Mouse (Mus musculus): ENCODE results near the gene Nek6. TPM values are rescaled to one million over a fixed set of nuclear protein-coding genes. Genes with fewer than 3 reads are reported as not detected.

The Nek6 gene
- polyA plus RNA-seq, 1 experiment from 2014 or later: 68.8 TPM

DNA sequence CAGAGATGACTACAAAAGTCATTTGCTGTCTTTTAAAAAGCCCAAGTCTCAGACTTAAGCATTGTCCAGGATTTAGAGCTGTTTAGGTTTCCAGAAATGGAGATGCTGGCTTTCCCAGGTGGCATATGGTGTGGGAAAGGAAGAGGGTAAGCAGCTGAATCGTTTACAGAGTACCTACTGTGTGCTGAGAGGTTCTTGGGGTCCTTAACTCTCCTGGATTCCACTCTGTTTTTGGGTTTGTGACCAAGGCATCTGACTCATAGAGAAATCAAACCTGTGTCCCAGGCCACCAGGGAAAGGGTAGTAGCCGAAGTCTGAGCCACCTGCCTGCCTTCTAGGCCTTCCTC is 1.7 kb downstream of the Nek6 start:
- Histone ChIP-seq H3K36me3 (peaks cover 5% of the 10 kb centered on the region), H3K4me3 (peak overlapping the region; percentile 85), H3K4me1 (replicated peaks) (peaks cover 58% of the 10 kb centered on the region), H3K27me3 (ENCODE audit: insufficient read depth, poor library complexity, severe bottlenecking) (no peaks in the 10 kb centered on the region), H3K9me3 (no peaks in the 10 kb centered on the region), H3K27ac (peak overlapping the region; percentile 98)
- WGBS: 70% methylated on average over 2 of the region's 2 CpGs
- DNase-seq (ENCODE audit: low spot score): no peak

DNA sequence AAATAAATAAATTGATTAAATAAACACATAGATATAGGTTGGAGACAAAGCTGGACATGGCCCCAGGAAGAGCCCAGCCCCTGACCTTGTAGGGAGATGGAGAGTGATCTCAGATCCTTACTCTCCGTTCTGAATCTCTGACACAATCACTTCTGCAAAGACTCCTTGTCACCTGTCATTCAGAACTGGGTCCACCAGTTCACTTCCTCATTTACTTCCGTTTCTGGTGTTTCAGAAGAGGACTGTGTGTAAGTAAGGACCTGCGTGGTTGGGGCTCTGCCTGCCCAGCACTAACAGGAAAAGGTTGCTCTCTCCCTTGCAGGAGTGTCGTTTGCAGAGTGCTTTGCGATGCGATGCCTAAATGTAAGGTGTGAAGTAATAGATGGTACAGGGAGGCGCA is 3.0 kb downstream of the Nek6 start:
- DNase-seq (ENCODE audit: low spot score): no peak
- H3K36me3 ChIP-seq: peaks cover 5% of the 10 kb centered on the region
- 84% methylated on average over 7 of the region's 7 CpGs for WGBS
- H3K4me3 ChIP-seq: no peak overlapping the region
- H3K9me3 ChIP-seq: no peaks in the 10 kb centered on the region
- no peaks in the 10 kb centered on the region for H3K27me3 ChIP-seq (ENCODE audit: insufficient read depth, poor library complexity, severe bottlenecking)
- H3K27ac ChIP-seq: no peak overlapping the region
- H3K4me1 ChIP-seq (replicated peaks): peaks cover 58% of the 10 kb centered on the region

DNA sequence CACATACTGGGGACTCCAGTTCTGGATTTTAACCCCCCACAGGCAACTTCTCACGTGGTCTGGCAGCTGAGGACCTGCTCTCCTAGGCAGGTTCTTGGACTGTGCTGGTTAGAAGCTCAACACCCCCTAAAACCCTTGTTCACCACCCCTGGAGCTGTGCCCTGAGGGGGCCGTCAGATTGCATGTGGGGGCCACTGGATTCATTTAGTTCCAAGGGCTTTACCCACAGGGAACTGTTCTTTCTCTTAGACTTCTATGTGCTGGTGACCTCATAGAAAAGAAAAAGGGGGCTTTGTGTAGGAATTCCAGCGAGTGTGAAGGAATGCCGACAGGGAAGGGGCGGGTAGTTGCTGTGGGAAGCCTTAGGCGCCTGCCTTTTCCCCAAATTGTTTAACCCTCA is 4.0 kb downstream of the Nek6 start:
- H3K27me3 ChIP-seq (ENCODE audit: insufficient read depth, poor library complexity, severe bottlenecking): no peaks in the 10 kb centered on the region

DNA sequence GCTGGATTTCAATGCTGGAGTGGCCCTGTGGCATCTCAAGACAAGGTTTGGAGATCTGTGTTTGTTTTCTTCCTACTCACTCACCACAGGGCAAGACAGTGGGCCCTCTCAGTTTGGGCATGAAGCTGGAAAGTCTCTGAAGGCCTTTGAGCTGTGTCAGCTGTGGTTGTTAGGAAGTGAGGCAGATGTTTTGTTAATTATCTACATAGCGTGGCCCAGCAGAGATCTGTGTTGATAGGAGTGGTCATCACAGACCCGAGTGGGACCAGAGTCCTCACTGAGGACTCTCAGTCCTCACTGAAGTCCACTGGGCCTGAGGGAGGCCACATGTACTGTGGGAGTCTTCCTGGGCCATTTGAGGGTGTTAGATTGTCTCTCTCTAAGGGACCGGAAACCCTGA is 5.0 kb downstream of the Nek6 start:
- WGBS: 78% methylated on average over 3 of the region's 3 CpGs
- Histone ChIP-seq H3K4me3 (no peak overlapping the region), H3K36me3 (peaks cover 5% of the 10 kb centered on the region), H3K27me3 (ENCODE audit: insufficient read depth, poor library complexity, severe bottlenecking) (no peaks in the 10 kb centered on the region), H3K27ac (peak overlapping the region; percentile 76; the same call in 1 of the 2 replicates), H3K9me3 (no peaks in the 10 kb centered on the region), H3K4me1 (replicated peaks) (peaks cover 71% of the 10 kb centered on the region)
- DNase-seq (ENCODE audit: low spot score): no peak

More for the DNA sequence above, 4.0 kb downstream of the Nek6 start:
- peaks cover 5% of the 10 kb centered on the region for H3K36me3 ChIP-seq
- peaks cover 62% of the 10 kb centered on the region for H3K4me1 ChIP-seq (replicated peaks)
- no peak overlapping the region for H3K4me3 ChIP-seq
- H3K9me3 ChIP-seq: no peaks in the 10 kb centered on the region
- WGBS: 5% methylated on average over 6 of the region's 6 CpGs
- peak; percentile 31 for DNase-seq (ENCODE audit: low spot score)
- H3K27ac ChIP-seq: peak overlapping the region; percentile 76

DNA sequence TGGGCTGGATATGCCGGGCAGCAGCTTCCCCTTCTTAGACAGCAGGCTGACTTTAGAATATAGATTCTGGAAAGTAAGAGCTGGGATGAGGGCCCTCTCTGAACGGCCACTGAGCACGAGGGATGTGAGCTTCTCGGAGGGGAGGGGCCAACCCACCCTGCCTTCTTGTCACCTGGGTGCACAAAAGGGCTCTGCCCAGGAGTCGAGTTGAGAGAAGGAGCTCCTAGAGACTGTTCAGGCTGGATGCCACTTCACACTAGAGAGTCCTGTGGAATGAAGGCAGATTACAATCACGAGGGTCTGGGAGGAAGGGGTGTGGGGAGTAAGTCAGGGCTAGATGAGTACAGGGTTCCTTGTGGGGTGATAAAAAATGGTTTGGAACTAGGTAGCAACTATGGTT is 5.6 kb downstream of the Nek6 start:
- DNase-seq (ENCODE audit: low spot score): no peak
- Histone ChIP-seq H3K27ac (peak overlapping the region; percentile 76; the same call in 1 of the 2 replicates), H3K4me1 (replicated peaks) (peaks cover 74% of the 10 kb centered on the region), H3K27me3 (ENCODE audit: insufficient read depth, poor library complexity, severe bottlenecking) (no peaks in the 10 kb centered on the region), H3K9me3 (no peaks in the 10 kb centered on the region), H3K36me3 (peaks cover 5% of the 10 kb centered on the region), H3K4me3 (no peak overlapping the region)
- 66% methylated on average over 6 of the region's 6 CpGs for WGBS

DNA sequence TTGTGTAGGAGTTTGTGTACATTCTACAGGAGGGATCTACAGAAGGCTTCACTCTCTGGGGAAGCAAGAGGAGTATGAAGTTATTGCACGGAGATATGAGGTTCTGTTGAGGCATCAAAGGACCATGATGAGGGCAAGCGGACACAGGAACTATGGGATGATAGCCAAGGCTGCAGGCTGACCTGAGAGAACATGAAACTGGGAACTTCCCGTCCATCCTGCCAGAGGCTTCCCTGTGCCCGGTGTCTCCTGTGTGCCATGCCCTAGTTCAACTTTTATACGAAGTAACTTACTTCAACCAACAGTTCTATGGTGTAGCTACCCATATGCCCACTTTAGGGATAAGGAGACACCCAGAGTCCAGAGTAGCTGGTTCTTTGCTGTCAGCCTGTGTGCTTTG is 7.3 kb downstream of the Nek6 start:
- DNase-seq (ENCODE audit: low spot score): no peak
- Histone ChIP-seq H3K4me3 (no peak overlapping the region), H3K4me1 (replicated peaks) (peaks cover 64% of the 10 kb centered on the region), H3K9me3 (no peaks in the 10 kb centered on the region), H3K36me3 (peaks cover 5% of the 10 kb centered on the region), H3K27ac (no peak overlapping the region), H3K27me3 (ENCODE audit: insufficient read depth, poor library complexity, severe bottlenecking) (no peaks in the 10 kb centered on the region)
- 87% methylated on average over 5 of the region's 5 CpGs for WGBS

DNA sequence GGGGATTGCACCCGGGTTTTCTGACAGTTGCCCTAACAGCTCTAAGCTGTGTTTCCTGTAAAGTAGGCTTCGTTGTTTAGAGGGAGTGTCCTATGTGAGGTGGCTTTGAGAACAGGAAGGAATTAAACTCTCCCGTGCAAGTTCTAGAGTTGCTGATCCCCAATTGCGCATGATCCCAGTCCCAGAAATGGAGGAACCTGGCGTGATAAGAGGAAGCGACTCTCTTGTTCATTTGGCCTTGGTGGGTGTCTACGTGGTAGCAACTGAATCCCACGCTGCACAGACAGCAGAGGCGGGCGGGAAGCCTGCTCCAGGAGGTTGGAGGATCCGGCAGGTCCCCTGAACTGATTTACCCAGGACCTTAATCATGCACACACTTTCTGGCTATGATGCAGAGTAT is 8.5 kb downstream of the Nek6 start:
- no peak for DNase-seq (ENCODE audit: low spot score)
- Histone ChIP-seq H3K4me1 (replicated peaks) (peaks cover 59% of the 10 kb centered on the region), H3K36me3 (peaks cover 5% of the 10 kb centered on the region), H3K4me3 (no peak overlapping the region), H3K27ac (peak overlapping the region; percentile 59), H3K9me3 (no peaks in the 10 kb centered on the region), H3K27me3 (ENCODE audit: insufficient read depth, poor library complexity, severe bottlenecking) (no peaks in the 10 kb centered on the region)
- 81% methylated on average over 11 of the region's 11 CpGs for whole genome bisulfite sequencing

DNA sequence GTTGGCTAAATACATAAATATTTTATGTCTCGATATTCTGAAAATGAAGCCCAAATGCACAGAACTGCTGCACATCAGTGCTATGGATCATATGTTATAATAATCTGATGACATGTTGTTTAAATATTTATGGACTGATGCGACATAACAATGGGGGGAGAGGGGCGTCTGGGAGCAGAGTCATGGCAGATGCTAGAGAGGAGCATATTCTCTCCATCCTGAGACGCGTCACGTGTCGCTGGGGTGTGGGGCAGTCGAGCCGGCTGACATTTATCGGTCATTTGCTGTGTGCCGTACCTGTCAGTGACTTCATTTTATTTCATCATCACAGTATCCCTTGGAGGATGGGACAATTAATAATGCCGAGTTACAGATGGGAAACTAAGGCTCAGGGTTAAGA is 10.2 kb downstream of the Nek6 start:
- H3K4me1 ChIP-seq (replicated peaks): peaks cover 42% of the 10 kb centered on the region
- H3K27me3 ChIP-seq (ENCODE audit: insufficient read depth, poor library complexity, severe bottlenecking): no peaks in the 10 kb centered on the region
- H3K4me3 ChIP-seq: no peak overlapping the region
- H3K9me3 ChIP-seq: no peaks in the 10 kb centered on the region
- no peak overlapping the region for H3K27ac ChIP-seq
- DNase-seq (ENCODE audit: low spot score): no peak
- 92% methylated on average over 12 of the region's 12 CpGs for WGBS
- peaks cover 13% of the 10 kb centered on the region for H3K36me3 ChIP-seq

DNA sequence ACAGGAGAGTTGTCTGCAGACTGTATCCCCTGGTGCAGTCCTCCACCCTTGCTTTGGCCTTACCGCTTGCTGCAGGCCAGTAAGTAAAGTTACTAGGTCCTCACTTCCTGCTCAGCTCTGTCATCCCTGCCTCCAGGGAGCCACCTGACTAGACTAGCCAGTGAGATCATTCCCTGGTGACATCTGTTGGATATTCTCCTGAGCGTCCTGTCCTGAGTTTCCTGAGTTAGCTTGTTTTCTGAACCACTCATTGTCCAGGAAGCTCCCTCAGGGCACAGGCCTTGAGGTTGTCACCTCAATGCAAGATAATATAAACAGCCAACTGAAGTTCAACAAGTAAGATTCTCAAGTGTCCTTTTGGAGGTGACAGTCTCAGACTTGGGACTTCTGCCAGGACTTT is 10.9 kb downstream of the Nek6 start:
- WGBS: 71% methylated on average over 2 of the region's 2 CpGs
- H3K27ac ChIP-seq: no peak overlapping the region

DNA sequence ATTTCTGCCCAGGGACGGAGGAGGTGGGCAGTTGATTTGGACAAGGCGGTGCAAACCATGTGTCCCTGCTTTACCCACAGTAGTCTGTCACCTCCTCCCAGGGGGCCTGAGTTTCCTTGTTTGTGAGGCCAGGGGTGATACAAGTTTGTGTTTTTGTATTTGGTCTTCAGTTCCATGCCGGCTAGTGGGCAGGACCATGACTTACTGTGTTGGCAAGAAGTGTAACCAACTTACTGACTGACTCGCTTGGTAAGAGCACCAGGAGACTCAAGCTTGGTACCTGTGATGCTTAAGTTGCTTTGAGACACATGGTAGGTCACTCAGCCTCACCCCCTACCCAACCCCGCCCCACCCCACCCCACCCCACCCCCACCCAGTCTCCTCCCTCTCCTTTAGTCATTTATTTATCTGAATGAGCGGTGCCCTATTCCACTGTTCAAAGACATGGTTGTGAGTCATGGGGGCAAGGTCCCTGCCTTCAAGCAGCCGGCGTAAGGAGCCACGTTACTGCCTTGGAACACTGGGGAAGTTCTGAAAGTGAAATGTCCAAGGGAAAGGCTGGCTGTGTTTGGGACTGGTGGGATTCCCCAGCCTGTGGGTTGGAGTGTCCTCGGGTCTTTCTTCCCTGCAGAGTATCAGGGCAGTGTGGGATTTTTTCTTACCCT is 12.5 kb downstream of the Nek6 start:
- peaks cover 10% of the 10 kb centered on the region; the same call in 1 of the 2 replicates for H3K36me3 ChIP-seq
- no peak overlapping the region for H3K27ac ChIP-seq
- no peak overlapping the region for H3K4me3 ChIP-seq
- WGBS: 85% methylated on average over 10 of the region's 10 CpGs
- H3K4me1 ChIP-seq (replicated peaks): peaks cover 36% of the 10 kb centered on the region
- no peaks in the 10 kb centered on the region for H3K27me3 ChIP-seq (ENCODE audit: insufficient read depth, poor library complexity, severe bottlenecking)
- no peak for DNase-seq (ENCODE audit: low spot score)
- H3K9me3 ChIP-seq: no peaks in the 10 kb centered on the region

More for the DNA sequence above, 10.9 kb downstream of the Nek6 start:
- no peak overlapping the region for H3K4me3 ChIP-seq
- no peaks in the 10 kb centered on the region for H3K27me3 ChIP-seq (ENCODE audit: insufficient read depth, poor library complexity, severe bottlenecking)
- H3K4me1 ChIP-seq (replicated peaks): peaks cover 36% of the 10 kb centered on the region
- no peak for DNase-seq (ENCODE audit: low spot score)
- no peaks in the 10 kb centered on the region for H3K9me3 ChIP-seq
- peaks cover 14% of the 10 kb centered on the region for H3K36me3 ChIP-seq

DNA sequence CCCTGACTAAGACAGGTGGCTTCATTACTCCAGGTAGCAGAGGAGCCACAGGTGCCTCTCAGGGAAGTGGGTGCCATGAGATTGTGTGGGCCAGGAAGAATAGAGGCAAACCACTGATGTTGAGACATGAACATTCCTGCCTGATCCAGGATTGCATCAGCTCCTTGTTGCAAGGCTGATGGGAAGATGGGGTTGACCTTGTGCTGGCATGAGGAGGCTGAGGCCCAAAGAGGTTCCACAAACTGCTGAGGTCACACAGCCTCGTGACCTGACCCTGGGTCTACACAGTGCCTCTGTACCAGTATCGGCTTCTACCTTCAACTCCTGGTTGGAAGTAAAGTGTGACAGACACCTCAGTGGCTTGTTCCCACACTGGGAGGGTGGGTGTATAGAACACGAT is 13.6 kb downstream of the Nek6 start:
- no peak overlapping the region for H3K4me3 ChIP-seq
- peaks cover 41% of the 10 kb centered on the region for H3K4me1 ChIP-seq (replicated peaks)
- H3K9me3 ChIP-seq: no peaks in the 10 kb centered on the region
- no peak overlapping the region for H3K27ac ChIP-seq
- DNase-seq (ENCODE audit: low spot score): no peak
- 83% methylated on average over 3 of the region's 3 CpGs for WGBS
- H3K27me3 ChIP-seq (ENCODE audit: insufficient read depth, poor library complexity, severe bottlenecking): no peaks in the 10 kb centered on the region
- H3K36me3 ChIP-seq: peaks cover 10% of the 10 kb centered on the region; the same call in 1 of the 2 replicates

DNA sequence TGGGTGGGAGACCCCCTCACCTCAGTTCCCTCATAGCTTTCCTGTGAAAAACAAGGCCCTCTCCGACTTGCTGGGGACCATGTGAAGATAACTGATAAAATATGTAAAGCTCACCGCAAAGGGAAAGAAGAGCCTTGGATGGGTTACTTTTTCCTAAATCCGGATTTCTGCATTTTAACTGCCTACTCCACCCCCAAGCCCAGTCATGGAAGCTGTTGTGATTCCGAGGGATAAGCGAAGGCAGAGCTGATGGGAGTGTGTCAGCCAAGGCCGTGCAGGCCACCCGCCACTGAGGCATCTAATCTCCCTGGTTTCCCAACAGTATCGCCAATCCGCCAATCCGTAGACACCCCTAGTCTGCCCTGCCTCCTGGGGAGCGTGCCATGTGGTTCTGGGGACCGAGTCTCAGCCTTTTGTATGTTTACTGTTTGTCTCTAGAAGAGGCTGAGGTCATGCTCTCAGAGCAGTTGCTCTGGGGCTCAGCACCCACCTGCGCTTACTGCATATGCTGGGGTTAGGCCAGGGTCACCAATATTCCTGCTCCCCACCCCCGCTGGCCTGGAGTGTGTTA is 18.2 kb downstream of the Nek6 start:
- peak overlapping the region; percentile 45 for H3K27ac ChIP-seq
- WGBS: 72% methylated on average over 14 of the region's 14 CpGs
- no peaks in the 10 kb centered on the region for H3K9me3 ChIP-seq
- no peaks in the 10 kb centered on the region for H3K27me3 ChIP-seq (ENCODE audit: insufficient read depth, poor library complexity, severe bottlenecking)
- no peak for DNase-seq (ENCODE audit: low spot score)
- no peak overlapping the region for H3K4me3 ChIP-seq
- peaks cover 10% of the 10 kb centered on the region; the same call in 1 of the 2 replicates for H3K36me3 ChIP-seq
- H3K4me1 ChIP-seq (replicated peaks): peaks cover 46% of the 10 kb centered on the region

DNA sequence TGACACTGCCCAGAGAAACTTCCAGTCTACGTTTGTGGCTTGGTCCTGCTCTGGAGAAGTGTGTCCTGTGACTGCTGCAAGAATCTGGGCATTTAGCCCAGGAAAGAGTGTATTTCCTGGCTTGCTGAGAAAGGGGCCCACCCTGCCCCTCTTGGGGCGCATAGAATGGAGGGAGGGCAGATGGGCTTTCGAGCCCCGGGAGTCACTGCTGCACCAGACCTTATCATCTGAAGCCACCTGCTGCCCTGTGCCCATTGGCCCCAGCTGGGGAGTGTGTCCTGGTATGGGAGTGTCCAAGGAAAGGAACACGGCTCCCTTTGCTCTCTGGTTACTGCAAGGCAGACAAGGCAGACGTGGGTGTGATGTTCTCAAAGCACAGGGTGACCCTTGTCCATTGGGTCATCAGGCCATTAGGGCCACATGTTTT is 19.5 kb downstream of the Nek6 start:
- H3K4me1 ChIP-seq (replicated peaks): peaks cover 59% of the 10 kb centered on the region
- no peak overlapping the region for H3K4me3 ChIP-seq
- H3K27me3 ChIP-seq (ENCODE audit: insufficient read depth, poor library complexity, severe bottlenecking): no peaks in the 10 kb centered on the region
- H3K9me3 ChIP-seq: no peaks in the 10 kb centered on the region
- WGBS: 60% methylated on average over 6 of the region's 6 CpGs
- H3K27ac ChIP-seq: peak overlapping the region; percentile 46; the same call in 1 of the 2 replicates
- H3K36me3 ChIP-seq: peaks cover 7% of the 10 kb centered on the region; the same call in 1 of the 2 replicates
- DNase-seq (ENCODE audit: low spot score): no peak
